Mouse (Mus musculus) midbrain, embryonic 11.5 days (tissue): ENCODE data around the gene Cd300a. TPM values are rescaled to one million over a fixed set of nuclear protein-coding genes. Genes with fewer than 3 reads are reported as not detected.

Experiments
- polyA plus RNA-seq: library from polyadenylated mRNA; unstranded; fragments of >200 nt; fragmentation: Nextera tagmentation; extraction: Ambion mirVana; gene quantifications from 2 replicates; pipeline ENCODE4 v1.2.1, GENCODE M21; 2014

Gene Cd300a
- polyA plus RNA-seq, 1 experiment from 2014 or later = 0.79 TPM

Other genes with a start within 250 kb of the Cd300a start
- gene Rpl38, start 221.5 kb upstream of the Cd300a start, polyA plus RNA-seq = 839 and 977 TPM in 2 replicates
- gene Ttyh2, start 214.6 kb upstream of the Cd300a start, polyA plus RNA-seq = 11.0 and 11.4 TPM in 2 replicates
- gene Dnaic2, start 162.6 kb upstream of the Cd300a start, polyA plus RNA-seq = 1.2 and 1.3 TPM in 2 replicates
- gene Kif19a, start 124.7 kb upstream of the Cd300a start, polyA plus RNA-seq = 0.61 and 0.94 TPM in 2 replicates
- gene Btbd17, start 94.1 kb upstream of the Cd300a start, polyA plus RNA-seq = 65.3 and 70.2 TPM in 2 replicates
- 0.12 TPM in 1 of 2 replicates, not detected in the other for gene Gpr142, start 91.1 kb upstream of the Cd300a start, polyA plus RNA-seq
- 8.9 and 10.7 TPM in 2 replicates for gene Gprc5c, start 38.9 kb upstream of the Cd300a start, polyA plus RNA-seq
- gene Cd300lb, start 44.3 kb downstream of the Cd300a start, polyA plus RNA-seq = 0.30 TPM in 1 of 2 replicates, not detected in the other
- not detected in 2 replicates for gene Cd300c, start 79.1 kb downstream of the Cd300a start, polyA plus RNA-seq
- 0.08 and 0.16 TPM in 2 replicates for gene Cd300ld, start 99.9 kb downstream of the Cd300a start, polyA plus RNA-seq
- 0.64 and 1.4 TPM in 2 replicates for gene Cd300c2, start 111.8 kb downstream of the Cd300a start, polyA plus RNA-seq
- not detected in 2 replicates for gene Cd300ld2, start 126.2 kb downstream of the Cd300a start, polyA plus RNA-seq
- gene Cd300ld4, start 137.0 kb downstream of the Cd300a start, polyA plus RNA-seq = not detected in 2 replicates
- not detected in 2 replicates for gene Cd300ld5, start 147.7 kb downstream of the Cd300a start, polyA plus RNA-seq
- not detected in 2 replicates for gene Cd300ld3, start 158.4 kb downstream of the Cd300a start, polyA plus RNA-seq
- gene Cd300e, start 172.1 kb downstream of the Cd300a start, polyA plus RNA-seq = not detected in 2 replicates
- gene Rab37, start 201.4 kb downstream of the Cd300a start, polyA plus RNA-seq = 0.61 and 0.69 TPM in 2 replicates
- not detected in 2 replicates for gene Cd300lf, start 244.0 kb downstream of the Cd300a start, polyA plus RNA-seq